Mouse (Mus musculus) small intestine, adult 2 months (tissue): ENCODE measurements at regions not wholly inside any gene's neighbourhood (a gene's known extent, or its start where the extent isn't known, plus 50 kb on each side); places are given as distances from the start of the nearest gene placed in this dataset.

Experiments
- CTCF ChIP-seq: fragments of 200-500 bp; IDR thresholded peaks from 2 replicates; pipeline ENCODE4 v1.5.1; 2012; ENCODE audit warnings: low read depth, mild to moderate bottlenecking, control low read depth, inconsistent platforms, low read length, moderate library complexity, mixed read lengths; ENCODE audit not compliant: insufficient replicate concordance, insufficient read length; ENCODE audit errors: extremely low read depth
- POLR2A ChIP-seq: fragments of 200-500 bp; IDR thresholded peaks from 2 replicates; pipeline ENCODE4 v1.6.1; 2012; ENCODE audit warnings: low read depth, mild to moderate bottlenecking, control low read depth, inconsistent platforms, low read length, moderate library complexity

GRCm38 (mm10) chr3:50619061-50619460, 175.6 kb upstream of the Slc7a11 start:
- TF ChIP-seq CTCF (no peak), POLR2A (no peak)
